Mouse (Mus musculus): ENCODE data around the gene Gsg1. TPM values are rescaled to one million over a fixed set of nuclear protein-coding genes. Genes with fewer than 3 reads are reported as not detected.
A peak's percentile ranks its signal among the peaks of the same experiment; 100 is the strongest.

Gene Gsg1
- 6.0 and 7.7 TPM in 2 replicates for polyA plus RNA-seq (2014; fragmentation: Nextera tagmentation; extraction: Ambion mirVana)

DNA sequence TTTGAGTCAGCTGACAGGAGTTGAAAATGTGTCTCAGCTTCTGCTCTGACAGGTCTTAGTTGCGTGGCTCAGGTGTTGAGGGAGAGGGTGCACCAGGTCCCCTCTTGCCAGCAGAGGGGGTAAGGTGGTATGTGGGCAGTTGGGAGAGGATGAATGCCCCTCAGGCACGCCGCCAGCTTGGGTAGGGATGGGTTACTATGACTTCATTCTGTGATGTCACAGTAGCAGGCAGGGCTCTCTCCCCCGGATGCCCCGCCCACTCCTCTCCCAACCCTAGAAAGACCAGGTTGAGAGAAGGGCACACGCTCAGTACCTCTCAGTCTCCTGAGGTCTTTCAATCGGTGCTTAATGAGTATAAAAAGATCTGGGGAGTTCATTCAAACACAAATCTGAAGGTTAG, at the start of gene Gsg1:
Gene Gsg1 (minus strand): TSS at position 199 of the 400 bp plus-strand sequence.
- H3K36me3 ChIP-seq (ENCODE audit: insufficient read depth): no peaks in the 10 kb centered on the region
- H3K4me3 ChIP-seq (ENCODE audit: low read depth, low read length): no peak within 1 kb of the TSS
- peak within 1 kb of the TSS; percentile 55; the same call in 1 of the 2 replicates for H3K27ac ChIP-seq (ENCODE audit: low read depth)
- peaks cover 19% of the 10 kb centered on the region for H3K4me1 ChIP-seq (ENCODE audit: insufficient read depth)
- no peak within 1 kb of the TSS for H3K4me2 ChIP-seq
- H3K27me3 ChIP-seq (ENCODE audit: insufficient read depth, low read length): no peaks in the 10 kb centered on the region
- WGBS: 81% methylated on average over 7 of the region's 7 CpGs
- DNase-seq (no peak), ATAC-seq (ENCODE audit: insufficient read depth) (no peak)
- H3K9ac ChIP-seq: no peak within 1 kb of the TSS
- TF ChIP-seq CTCF (IDR thresholded peaks at IDR 0.05; ENCODE audit: low read depth): 0 out of 2 replicates have a peak, but pooled peaks have one; percentile 2
- H3K9me3 ChIP-seq (ENCODE audit: low read depth, low read length): no peaks in the 10 kb centered on the region

DNA sequence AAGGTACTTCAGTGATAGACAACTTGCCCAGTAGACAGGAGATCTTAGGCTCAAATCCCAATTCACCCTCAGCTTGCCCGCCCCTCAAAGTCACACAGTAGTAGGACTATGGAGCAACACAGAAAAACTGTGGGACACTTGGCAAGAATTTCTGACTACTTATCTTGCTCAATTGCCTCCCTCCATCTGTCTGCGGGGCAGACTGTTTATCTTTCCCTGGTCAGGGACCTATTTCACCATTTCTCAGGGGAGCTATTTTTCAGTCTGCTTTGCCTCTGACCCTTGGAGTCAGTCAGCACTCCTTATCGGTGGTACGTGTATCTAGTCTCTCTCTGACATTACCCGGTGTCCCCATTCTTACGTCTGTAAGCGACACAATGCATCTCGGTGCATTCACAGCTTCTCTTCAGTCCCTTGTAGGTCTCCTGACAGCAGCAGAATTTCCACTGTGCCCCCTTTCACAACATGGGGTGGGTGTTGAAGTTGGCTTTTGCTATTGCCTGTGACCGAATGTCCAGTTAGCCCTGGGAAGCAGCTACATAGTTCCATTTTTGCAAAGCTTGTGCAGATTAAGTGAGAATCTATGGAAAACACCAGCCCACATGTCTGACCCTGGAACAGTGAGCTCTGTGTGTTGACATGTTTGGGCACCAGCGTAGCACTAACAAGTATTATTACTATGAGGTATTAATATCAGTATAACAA, 48.4 kb upstream of the Gsg1 start:
- H3K27me3 ChIP-seq (ENCODE audit: insufficient read depth, low read length): no peaks in the 10 kb centered on the region
- H3K9me3 ChIP-seq (ENCODE audit: low read depth, low read length): no peaks in the 10 kb centered on the region
- H3K4me2 ChIP-seq: no peak overlapping the region
- WGBS: 39% methylated on average over 10 of the region's 10 CpGs
- H3K4me3 ChIP-seq (ENCODE audit: low read depth, low read length): no peak overlapping the region
- no peak overlapping the region for H3K9ac ChIP-seq
- no peaks in the 10 kb centered on the region for H3K36me3 ChIP-seq (ENCODE audit: insufficient read depth)
- ATAC-seq (ENCODE audit: insufficient read depth): no peak
- TF ChIP-seq CTCF (IDR thresholded peaks at IDR 0.05; ENCODE audit: low read depth): no peak
- peaks cover 16% of the 10 kb centered on the region for H3K4me1 ChIP-seq (ENCODE audit: insufficient read depth)
- no peak overlapping the region for H3K27ac ChIP-seq (ENCODE audit: low read depth)
- DNase-seq: peak; percentile 54

DNA sequence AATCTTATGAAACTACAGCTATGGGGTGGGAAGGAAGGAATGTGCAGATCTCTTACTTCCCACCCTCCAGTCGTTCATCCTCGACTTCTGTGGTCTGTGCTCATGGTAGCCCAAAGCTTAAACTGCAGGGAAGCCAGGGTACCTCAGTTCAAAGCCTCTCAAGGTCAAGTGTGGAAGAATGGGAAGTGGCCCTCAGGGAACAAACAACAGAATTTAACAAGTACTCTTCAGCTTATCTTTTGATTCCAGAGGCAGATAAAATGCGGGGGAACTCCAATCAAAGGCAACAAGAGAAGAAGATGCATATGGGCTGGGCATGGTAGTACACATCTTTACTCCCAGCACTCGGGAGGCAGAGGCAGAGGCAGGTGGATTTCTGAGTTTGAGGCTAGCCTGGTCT, 46.3 kb upstream of the Gsg1 start:
- no peak for TF ChIP-seq CTCF (IDR thresholded peaks at IDR 0.05; ENCODE audit: low read depth)
- Histone ChIP-seq H3K9ac (no peak overlapping the region), H3K27me3 (ENCODE audit: insufficient read depth, low read length) (no peaks in the 10 kb centered on the region), H3K27ac (ENCODE audit: low read depth) (no peak overlapping the region), H3K4me3 (ENCODE audit: low read depth, low read length) (no peak overlapping the region), H3K4me2 (no peak overlapping the region), H3K9me3 (ENCODE audit: low read depth, low read length) (no peaks in the 10 kb centered on the region), H3K36me3 (ENCODE audit: insufficient read depth) (no peaks in the 10 kb centered on the region), H3K4me1 (ENCODE audit: insufficient read depth) (peaks cover 16% of the 10 kb centered on the region)
- ATAC-seq (ENCODE audit: insufficient read depth): no peak
- WGBS: 64% methylated on average over 4 of the region's 4 CpGs
- DNase-seq: no peak

- DNase-seq: no peak
- Histone ChIP-seq H3K4me2 (no peak overlapping the region), H3K27me3 (ENCODE audit: insufficient read depth, low read length) (no peaks in the 10 kb centered on the region), H3K27ac (ENCODE audit: low read depth) (no peak overlapping the region), H3K36me3 (ENCODE audit: insufficient read depth) (no peaks in the 10 kb centered on the region), H3K9ac (no peak overlapping the region), H3K4me1 (ENCODE audit: insufficient read depth) (peaks cover 11% of the 10 kb centered on the region), H3K4me3 (ENCODE audit: low read depth, low read length) (no peak overlapping the region), H3K9me3 (ENCODE audit: low read depth, low read length) (no peaks in the 10 kb centered on the region)
- ATAC-seq (ENCODE audit: insufficient read depth): no peak
- WGBS: 74% methylated on average over 7 of the region's 7 CpGs
- no peak for TF ChIP-seq CTCF (IDR thresholded peaks at IDR 0.05; ENCODE audit: low read depth)
These were observed 44.9 kb upstream of the Gsg1 start for GRCm38 (mm10) chr6:135299024-135299550.

DNA sequence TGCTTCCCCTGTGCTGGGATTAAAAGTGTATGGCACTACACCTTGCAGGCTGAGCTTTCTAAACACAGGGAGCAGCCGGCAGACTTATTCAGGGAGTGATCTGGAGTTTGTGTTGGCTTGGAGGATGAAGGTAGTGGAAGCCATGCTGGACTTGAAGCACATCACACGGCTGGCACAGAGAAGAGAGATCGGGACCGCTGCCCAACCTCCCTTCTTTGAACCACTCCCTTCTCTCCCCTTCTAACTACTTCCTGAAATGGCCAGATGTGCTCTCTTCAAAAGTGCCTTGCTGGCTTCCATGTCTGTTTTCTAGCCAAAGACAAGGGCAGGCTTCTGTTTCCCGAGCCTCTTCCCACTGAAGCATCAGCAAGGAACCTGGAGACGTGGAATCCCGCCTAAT, 43.4 kb upstream of the Gsg1 start:
- Histone ChIP-seq H3K36me3 (ENCODE audit: insufficient read depth) (no peaks in the 10 kb centered on the region), H3K27me3 (ENCODE audit: insufficient read depth, low read length) (no peaks in the 10 kb centered on the region), H3K9ac (no peak overlapping the region), H3K9me3 (ENCODE audit: low read depth, low read length) (no peaks in the 10 kb centered on the region), H3K4me1 (ENCODE audit: insufficient read depth) (0 out of 2 replicates have a peak, but pooled peaks cover 6% of the 10 kb centered on the region), H3K4me2 (no peak overlapping the region), H3K4me3 (ENCODE audit: low read depth, low read length) (no peak overlapping the region), H3K27ac (ENCODE audit: low read depth) (no peak overlapping the region)
- WGBS: 79% methylated on average over 7 of the region's 7 CpGs
- no peak for TF ChIP-seq CTCF (IDR thresholded peaks at IDR 0.05; ENCODE audit: low read depth)
- no peak for ATAC-seq (ENCODE audit: insufficient read depth)
- DNase-seq: no peak

- 62% methylated on average over 17 of the region's 17 CpGs for WGBS
- Histone ChIP-seq H3K4me1 (ENCODE audit: insufficient read depth) (no peaks in the 10 kb centered on the region), H3K27me3 (ENCODE audit: insufficient read depth, low read length) (no peaks in the 10 kb centered on the region), H3K27ac (ENCODE audit: low read depth) (no peak overlapping the region; the same call in 1 of the 2 replicates), H3K36me3 (ENCODE audit: insufficient read depth) (no peaks in the 10 kb centered on the region), H3K9ac (no peak overlapping the region), H3K9me3 (ENCODE audit: low read depth, low read length) (no peaks in the 10 kb centered on the region), H3K4me3 (ENCODE audit: low read depth, low read length) (no peak overlapping the region), H3K4me2 (0 out of 2 replicates have a peak overlapping the region, but pooled peaks have one; percentile 3)
- DNase-seq (peak; percentile 37), ATAC-seq (ENCODE audit: insufficient read depth) (peak; percentile 62; the same call in 1 of the 2 replicates)
- no peak for TF ChIP-seq CTCF (IDR thresholded peaks at IDR 0.05; ENCODE audit: low read depth)
These were observed 42.1 kb upstream of the Gsg1 start for GRCm38 (mm10) chr6:135296267-135296666.

DNA sequence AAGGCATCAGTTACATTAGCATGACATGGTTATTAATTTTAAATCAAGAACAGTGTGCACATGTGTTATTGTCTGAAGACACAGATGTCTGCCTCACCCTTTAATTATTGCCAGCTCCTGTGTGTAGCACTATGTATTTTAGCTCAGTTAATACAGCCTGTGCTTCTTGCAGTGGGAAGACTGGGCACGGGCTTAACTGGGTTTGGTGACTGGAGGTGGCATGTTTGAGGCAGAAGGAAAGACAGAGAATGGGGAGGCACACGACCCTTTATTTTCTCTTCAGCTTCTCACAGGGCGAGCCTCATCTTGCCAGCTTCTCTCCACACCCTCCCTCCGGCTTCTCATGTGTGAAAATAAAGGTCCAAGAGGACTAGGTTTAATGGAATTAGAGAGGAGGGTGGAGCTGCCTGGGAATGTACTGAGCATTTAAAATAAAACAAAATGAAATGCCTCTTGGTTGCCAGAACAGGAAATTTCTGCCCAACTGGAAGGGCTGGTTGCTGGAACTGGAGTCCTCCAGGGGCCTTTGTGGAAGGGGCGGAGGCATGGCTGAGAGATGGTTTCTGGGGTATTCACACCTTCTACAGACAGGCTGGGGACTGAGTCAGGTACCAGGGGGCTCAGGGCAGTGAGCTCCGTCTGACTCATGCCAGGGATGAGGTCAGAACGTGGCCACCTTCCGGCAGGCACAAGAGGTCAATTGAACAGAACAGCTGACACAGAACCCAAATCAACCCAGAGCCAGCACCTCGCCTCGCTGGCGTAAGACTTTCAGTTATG, 41.1 kb upstream of the Gsg1 start:
- no peak for TF ChIP-seq CTCF (IDR thresholded peaks at IDR 0.05; ENCODE audit: low read depth)
- Histone ChIP-seq H3K4me2 (no peak overlapping the region), H3K4me3 (ENCODE audit: low read depth, low read length) (no peak overlapping the region), H3K9me3 (ENCODE audit: low read depth, low read length) (no peaks in the 10 kb centered on the region), H3K9ac (no peak overlapping the region), H3K4me1 (ENCODE audit: insufficient read depth) (no peaks in the 10 kb centered on the region), H3K36me3 (ENCODE audit: insufficient read depth) (no peaks in the 10 kb centered on the region), H3K27me3 (ENCODE audit: insufficient read depth, low read length) (no peaks in the 10 kb centered on the region), H3K27ac (ENCODE audit: low read depth) (peak overlapping the region; percentile 68)
- WGBS: 59% methylated on average over 11 of the region's 11 CpGs
- peak; percentile 63 for ATAC-seq (ENCODE audit: insufficient read depth)
- peak; percentile 64 for DNase-seq
